Mouse (Mus musculus): ENCODE data around the gene Nuak1.

DNA sequence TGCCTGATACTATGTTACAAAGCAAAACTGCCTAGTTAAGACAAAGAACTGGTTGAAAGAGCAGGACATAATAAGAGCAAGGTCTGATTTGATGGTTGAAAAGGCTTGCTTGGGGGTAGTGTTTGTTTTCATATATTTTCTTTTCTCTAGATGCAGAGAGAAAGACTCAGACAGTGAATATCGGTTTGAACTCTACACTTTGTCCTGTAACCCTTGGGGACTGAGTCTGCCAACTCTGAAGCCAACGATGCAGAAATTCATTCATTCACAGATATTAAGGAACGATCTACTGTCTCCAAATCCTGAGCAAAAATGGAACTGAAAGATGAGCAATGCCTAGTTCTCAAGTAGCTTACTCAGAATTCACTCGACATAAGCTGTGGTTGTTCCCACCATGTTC, 39.7 kb upstream of the Nuak1 start:
- no peak for TF ChIP-seq CTCF (IDR thresholded peaks at IDR 0.05; ENCODE audit: borderline replicate concordance, insufficient read depth, low read length)
- no peak for TF ChIP-seq POLR2A (IDR thresholded peaks at IDR 0.05; ENCODE audit: low read depth, low read length)

Data from embryonic fibroblast, embryonic 13.5 days (primary cell).